Mouse (Mus musculus) frontal cortex, postnatal 36 days (tissue): Measurements from ENCODE around the gene Foxp1.

Experiments used
- DNase-seq, 2 experiments: peaks; one replicate each; pipeline ENCODE4 v3.0.0; 2022; ENCODE audit warnings: low spot score in 2 of 2

The Foxp1 gene

GRCm38 (mm10) chr6:99095185-99096104 is 427.1 kb downstream of the Foxp1 start:
- no peak for DNase-seq

GRCm38 (mm10) chr6:99094339-99094989 is 428.1 kb downstream of the Foxp1 start:
- no peak for DNase-seq

GRCm38 (mm10) chr6:99093856-99094255 is 428.7 kb downstream of the Foxp1 start:
- no peak for DNase-seq

GRCm38 (mm10) chr6:99093208-99093607 is 429.3 kb downstream of the Foxp1 start:
- no peak for DNase-seq

GRCm38 (mm10) chr6:99091799-99092198 is 430.7 kb downstream of the Foxp1 start:
- DNase-seq = no peak

GRCm38 (mm10) chr6:99087598-99087997 is 434.9 kb downstream of the Foxp1 start:
- no peak for DNase-seq

- no peak for DNase-seq
These were observed 437.6 kb downstream of the Foxp1 start for GRCm38 (mm10) chr6:99084956-99085355.

GRCm38 (mm10) chr6:99081259-99081658 is 441.3 kb downstream of the Foxp1 start:
- no peak for DNase-seq

- peak; percentile 63 to 81 for DNase-seq
These were observed 443.3 kb downstream of the Foxp1 start for GRCm38 (mm10) chr6:99079041-99079835.

GRCm38 (mm10) chr6:99078089-99078488 is 444.4 kb downstream of the Foxp1 start:
- no peak for DNase-seq

- DNase-seq = no peak
These were observed 448.9 kb downstream of the Foxp1 start for GRCm38 (mm10) chr6:99073303-99074271.

GRCm38 (mm10) chr6:99070710-99071109 is 451.8 kb downstream of the Foxp1 start:
- no peak for DNase-seq

GRCm38 (mm10) chr6:99069726-99070125 is 452.8 kb downstream of the Foxp1 start:
- no peak for DNase-seq

- no peak for DNase-seq
These were observed 456.8 kb downstream of the Foxp1 start for GRCm38 (mm10) chr6:99065569-99066353.

- DNase-seq = no peak
These were observed 458.5 kb downstream of the Foxp1 start for GRCm38 (mm10) chr6:99063982-99064484.

GRCm38 (mm10) chr6:99062931-99063330 is 459.6 kb downstream of the Foxp1 start:
- no peak for DNase-seq

GRCm38 (mm10) chr6:99058688-99059087 is 463.8 kb downstream of the Foxp1 start:
- DNase-seq = no peak

- no peak for DNase-seq
These were observed 465.4 kb downstream of the Foxp1 start for GRCm38 (mm10) chr6:99057113-99057553.

GRCm38 (mm10) chr6:99056379-99056778 is 466.1 kb downstream of the Foxp1 start:
- no peak for DNase-seq

- DNase-seq = no peak
These were observed 468.5 kb downstream of the Foxp1 start for GRCm38 (mm10) chr6:99053998-99054397.
